In genomic region chr19:36646132-36646828, GRCm38 (mm10) we compare ENCODE assay signal across 10 mouse cellular contexts.
DNase-seq lines count a peak whose midpoint lies in the region; ATAC-seq and TF ChIP-seq lines count a peak whose summit lies in the region.
"Had no signal": no experiment of that assay in that cellular context is flagged by ENCODE, and none has a peak within 500 bp of the region (broad histone marks: within the 10 kb centered on the region; RNA-seq: fewer than 3 reads in every experiment).

No protein-coding gene starts in this region.

- ATAC-seq in lung, embryonic 14.5 days (ENCODE audit: insufficient read depth) = peak; percentile 96
- peak; percentile 89; the same call in 1 of the 2 replicates for ATAC-seq in kidney, embryonic 15.5 days (replicated peaks; ENCODE audit: low FRiP score)
- ATAC-seq in stomach, embryonic 15.5 days (ENCODE audit: insufficient read depth, low FRiP score, low read depth) = peak; percentile 65; the same call in 1 of the 2 replicates
- ATAC-seq in neural tube, embryonic 15.5 days (ENCODE audit: low FRiP score) = no peak
- ATAC-seq: hindbrain, embryonic 16.5 days had no signal

- no peak overlapping the region for H3K4me3 ChIP-seq in lung, embryonic 14.5 days (ENCODE audit: low read depth, low read length)
- no peak overlapping the region for H3K4me3 ChIP-seq in lung, adult 2 months (replicated peaks; ENCODE audit: extremely low read depth, low read depth, low read length)
- H3K4me3 ChIP-seq in heart, embryonic 10.5 days = no peak overlapping the region
- H3K4me3 ChIP-seq in kidney, embryonic 15.5 days (replicated peaks) = no peak overlapping the region
- no peak overlapping the region for H3K4me3 ChIP-seq in stomach, embryonic 15.5 days (replicated peaks)
- no peak overlapping the region for H3K4me3 ChIP-seq in midbrain, embryonic 10.5 days
- H3K4me3 ChIP-seq in neural tube, embryonic 15.5 days (replicated peaks) = no peak overlapping the region

- TF ChIP-seq CTCF in lung, embryonic 14.5 days (IDR thresholded peaks at IDR 0.05; ENCODE audit: low read depth) = no peak
- TF ChIP-seq CTCF in lung, adult 2 months (IDR thresholded peaks at IDR 0.05; ENCODE audit: insufficient read depth, low read length) = no peak

- peak overlapping the region; percentile 19 for H3K4me2 ChIP-seq in lung, embryonic 14.5 days
- H3K4me2 ChIP-seq in kidney, embryonic 15.5 days = no peak overlapping the region
- H3K4me2 ChIP-seq in stomach, embryonic 15.5 days = no peak overlapping the region
- no peak overlapping the region for H3K4me2 ChIP-seq in neural tube, embryonic 15.5 days

- H3K9ac ChIP-seq in lung, embryonic 14.5 days = no peak overlapping the region
- H3K9ac ChIP-seq in kidney, embryonic 15.5 days = no peak overlapping the region
- H3K9ac ChIP-seq in stomach, embryonic 15.5 days = no peak overlapping the region
- H3K9ac ChIP-seq in neural tube, embryonic 15.5 days (replicated peaks) = no peak overlapping the region

- peak; percentile 97 for DNase-seq in lung, embryonic 14.5 days
- no peak for DNase-seq in lung, adult 2 months
- peak; percentile 68 for DNase-seq in heart, embryonic 10.5 days (ENCODE audit: low spot score)
- no peak for DNase-seq in midbrain, embryonic 10.5 days (ENCODE audit: low spot score)
- DNase-seq: liver; retina, postnatal 1 day had no signal

- TF ChIP-seq POLR2A in lung, adult 2 months (IDR thresholded peaks at IDR 0.05; ENCODE audit: borderline replicate concordance, extremely low read depth, low read depth, low read length) = no peak

- 46% methylated on average over 7 of the region's 7 CpGs for WGBS in lung, embryonic 14.5 days
- 41% methylated on average over 7 of the region's 7 CpGs for WGBS in lung, adult 2 months
- WGBS in heart, embryonic 10.5 days = 79% methylated on average over 7 of the region's 7 CpGs
- WGBS in kidney, embryonic 15.5 days = 68% methylated on average over 7 of the region's 7 CpGs
- 64% methylated on average over 7 of the region's 7 CpGs for WGBS in stomach, embryonic 15.5 days
- 87% methylated on average over 7 of the region's 7 CpGs for WGBS in midbrain, embryonic 10.5 days
- 76% methylated on average over 7 of the region's 7 CpGs for WGBS in neural tube, embryonic 15.5 days

- H3K9me3 ChIP-seq in lung, embryonic 14.5 days (ENCODE audit: low read depth, low read length) = 0 out of 2 replicates have a peak, but pooled peaks cover 3% of the 10 kb centered on the region
- H3K9me3 ChIP-seq in heart, embryonic 10.5 days = no peaks in the 10 kb centered on the region
- 0 out of 2 replicates have a peak, but pooled peaks cover 7% of the 10 kb centered on the region for H3K9me3 ChIP-seq in kidney, embryonic 15.5 days (replicated peaks)
- no peaks in the 10 kb centered on the region for H3K9me3 ChIP-seq in stomach, embryonic 15.5 days
- peaks cover 14% of the 10 kb centered on the region; the same call in 1 of the 2 replicates for H3K9me3 ChIP-seq in midbrain, embryonic 10.5 days (replicated peaks)
- 0 out of 2 replicates have a peak, but pooled peaks cover 4% of the 10 kb centered on the region for H3K9me3 ChIP-seq in neural tube, embryonic 15.5 days (replicated peaks)

- H3K4me1 ChIP-seq in lung, embryonic 14.5 days (ENCODE audit: insufficient read depth) = peaks cover 16% of the 10 kb centered on the region
- no peaks in the 10 kb centered on the region; the same call in 1 of the 2 replicates for H3K4me1 ChIP-seq in lung, adult 2 months (ENCODE audit: control insufficient read depth, insufficient read depth, low read length)
- no peaks in the 10 kb centered on the region for H3K4me1 ChIP-seq in heart, embryonic 10.5 days
- H3K4me1 ChIP-seq in kidney, embryonic 15.5 days = peaks cover 8% of the 10 kb centered on the region
- peaks cover 3% of the 10 kb centered on the region; the same call in 1 of the 2 replicates for H3K4me1 ChIP-seq in stomach, embryonic 15.5 days
- H3K4me1 ChIP-seq in midbrain, embryonic 10.5 days = no peaks in the 10 kb centered on the region
- peaks cover 3% of the 10 kb centered on the region; the same call in 1 of the 2 replicates for H3K4me1 ChIP-seq in neural tube, embryonic 15.5 days

- H3K27me3 ChIP-seq in lung, embryonic 14.5 days (ENCODE audit: insufficient read depth, low read length) = no peaks in the 10 kb centered on the region
- no peaks in the 10 kb centered on the region for H3K27me3 ChIP-seq in heart, embryonic 10.5 days (ENCODE audit: insufficient read depth, poor library complexity, severe bottlenecking)
- no peaks in the 10 kb centered on the region for H3K27me3 ChIP-seq in kidney, embryonic 15.5 days
- H3K27me3 ChIP-seq in stomach, embryonic 15.5 days (replicated peaks) = no peaks in the 10 kb centered on the region
- peaks cover 8% of the 10 kb centered on the region for H3K27me3 ChIP-seq in midbrain, embryonic 10.5 days (ENCODE audit: low read depth, poor library complexity, severe bottlenecking)
- H3K27me3 ChIP-seq in neural tube, embryonic 15.5 days (replicated peaks) = no peaks in the 10 kb centered on the region

- peak overlapping the region; percentile 89 for H3K27ac ChIP-seq in lung, embryonic 14.5 days (ENCODE audit: low read depth)
- no peak overlapping the region for H3K27ac ChIP-seq in heart, embryonic 10.5 days
- peak overlapping the region; percentile 59 for H3K27ac ChIP-seq in kidney, embryonic 15.5 days
- no peak overlapping the region for H3K27ac ChIP-seq in stomach, embryonic 15.5 days
- H3K27ac ChIP-seq in midbrain, embryonic 10.5 days (replicated peaks) = no peak overlapping the region
- no peak overlapping the region for H3K27ac ChIP-seq in neural tube, embryonic 15.5 days (replicated peaks)

- H3K36me3 ChIP-seq in lung, embryonic 14.5 days (ENCODE audit: insufficient read depth) = no peaks in the 10 kb centered on the region
- peaks cover 15% of the 10 kb centered on the region for H3K36me3 ChIP-seq in heart, embryonic 10.5 days
- no peaks in the 10 kb centered on the region for H3K36me3 ChIP-seq in kidney, embryonic 15.5 days
- H3K36me3 ChIP-seq in stomach, embryonic 15.5 days = no peaks in the 10 kb centered on the region
- H3K36me3 ChIP-seq in midbrain, embryonic 10.5 days = no peaks in the 10 kb centered on the region
- no peaks in the 10 kb centered on the region for H3K36me3 ChIP-seq in neural tube, embryonic 15.5 days

Comparison
In these comparisons a context has a peak if more than half of its experiments do, and no peak if none do; other contexts are left out.
1. DNase-seq: peak in lung, embryonic 14.5 days (single experiment) and heart, embryonic 10.5 days (single experiment); none in lung, adult 2 months (single experiment) and midbrain, embryonic 10.5 days (single experiment).
2. H3K27ac ChIP-seq: peak in lung, embryonic 14.5 days (single experiment) and kidney, embryonic 15.5 days (single experiment); none in heart, embryonic 10.5 days (single experiment), stomach, embryonic 15.5 days (single experiment), midbrain, embryonic 10.5 days (single experiment) and neural tube, embryonic 15.5 days (single experiment).